Mouse (Mus musculus) left cerebral cortex, adult 9 months (tissue): Measurements from ENCODE around the gene Ephx3.
"Not testable (repeated sequence)": the region's sequence is repeated elsewhere in the genome, so short reads cannot be mapped to it uniquely, and the experiment has no call there.

Experiments
- DNase-seq, 2 experiments: peaks; one replicate each; pipeline ENCODE4 v3.0.0; 2022; ENCODE audit warnings: low spot score in 2 of 2

Gene Ephx3

DNA sequence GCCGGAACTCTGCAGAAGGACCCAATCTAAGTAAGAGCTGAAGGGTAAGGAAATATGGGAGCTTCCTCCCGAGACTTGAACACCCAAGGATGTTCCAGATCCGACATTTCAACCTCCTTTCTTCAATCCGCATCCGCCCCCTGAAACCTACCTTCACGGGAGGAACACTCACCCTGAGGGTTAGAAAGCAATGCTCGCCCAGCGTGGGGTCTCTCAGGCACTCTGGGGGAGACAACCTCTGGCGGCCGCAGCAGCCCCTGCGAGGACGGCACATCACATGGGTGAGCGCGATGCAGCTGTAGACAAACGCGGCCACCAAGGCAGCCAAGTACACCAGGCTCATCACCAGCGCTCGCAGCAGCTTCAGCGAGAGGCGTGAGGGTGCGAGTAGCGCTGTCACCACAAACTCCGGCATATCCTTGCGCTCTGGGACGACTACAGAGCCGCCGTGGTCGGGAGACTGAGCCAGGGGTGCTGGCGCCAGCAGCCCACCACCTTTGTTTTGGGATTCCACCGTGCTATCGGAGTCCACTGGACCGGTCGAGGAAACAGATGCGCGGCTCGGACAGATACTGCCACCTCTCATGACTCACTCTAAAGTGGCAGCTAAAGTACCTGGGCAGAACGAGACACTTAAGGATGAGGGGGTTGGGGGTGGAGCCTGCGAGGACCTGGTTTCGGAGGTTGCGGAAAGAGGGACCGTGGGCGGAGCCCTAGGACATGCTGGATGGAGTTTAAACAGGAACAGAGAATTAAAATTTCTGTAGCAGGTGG, at the start of gene Ephx3:
Ephx3 (minus strand) TSS at position 687 of the 774 bp plus-strand sequence.
- no peak for DNase-seq

DNA sequence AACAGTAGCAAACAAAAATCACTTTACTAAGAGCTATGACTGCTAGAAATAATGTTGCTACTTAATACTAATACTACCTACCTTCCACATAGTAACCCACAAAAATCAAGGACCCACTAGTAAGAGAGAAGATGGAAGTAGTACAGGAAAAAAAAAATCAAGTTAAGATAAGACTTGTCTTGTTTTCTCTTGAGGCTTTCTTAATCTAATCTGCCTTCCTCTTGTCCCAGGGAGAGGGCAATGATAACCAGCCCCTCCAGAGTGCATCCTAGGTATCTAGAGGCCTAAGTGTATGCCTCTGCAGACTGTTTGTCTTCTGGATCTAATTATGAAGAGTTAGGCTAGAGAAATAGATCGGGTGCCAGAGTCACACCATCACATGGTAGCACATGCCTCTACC, 49.2 kb upstream of the Ephx3 start:
- DNase-seq, result no peak

DNA sequence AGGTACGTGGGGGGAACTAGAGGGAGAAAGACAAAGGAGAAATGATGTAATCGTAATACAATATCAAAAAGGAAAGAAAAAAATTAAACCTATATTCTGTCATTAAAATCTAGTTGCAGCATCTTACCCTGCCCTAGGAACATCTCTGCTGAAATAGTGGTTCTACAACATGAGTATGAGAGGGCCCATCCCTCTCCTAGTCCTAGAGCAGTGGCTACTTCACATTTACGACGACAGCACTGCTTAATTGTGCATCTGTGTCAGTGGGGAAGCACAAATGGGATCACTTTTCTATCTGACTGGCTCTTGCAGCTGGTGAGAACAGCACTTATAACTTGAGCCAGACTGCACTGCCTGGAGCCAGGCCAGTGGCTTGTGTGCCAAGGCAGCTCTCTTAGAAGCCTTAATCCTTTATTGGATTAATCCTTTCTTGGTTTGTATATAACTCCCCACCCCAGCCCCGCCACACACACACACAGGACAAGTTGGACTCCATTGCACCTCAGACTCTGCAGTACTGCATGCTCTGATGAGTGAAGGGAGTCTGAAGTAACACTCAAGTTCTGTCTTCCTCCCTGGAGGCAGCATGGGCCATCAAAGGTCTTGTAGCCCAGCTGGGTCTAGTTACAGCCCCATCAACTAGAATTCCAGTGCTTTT, 46.3 kb upstream of the Ephx3 start:
- DNase-seq, result peak; percentile 25 to 61

DNA sequence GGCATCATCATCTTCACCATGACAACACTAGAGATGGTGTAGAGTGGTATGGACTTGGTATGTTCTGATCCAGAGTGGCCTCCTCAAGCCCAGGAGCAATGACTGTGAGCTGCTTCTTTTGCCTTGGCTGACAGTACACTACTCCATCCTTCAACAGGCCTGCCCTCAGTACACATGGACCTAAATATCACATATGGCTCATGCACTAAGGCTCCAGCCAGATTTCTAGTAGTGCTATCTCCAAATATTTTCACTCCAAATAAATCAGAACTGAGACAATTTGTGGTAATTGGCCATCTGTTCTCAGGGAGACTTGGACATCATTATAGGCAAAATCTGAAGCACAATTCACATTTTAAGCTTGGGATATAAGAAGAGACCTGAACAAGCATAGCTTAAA, 43.8 kb upstream of the Ephx3 start:
- no peak for DNase-seq

DNA sequence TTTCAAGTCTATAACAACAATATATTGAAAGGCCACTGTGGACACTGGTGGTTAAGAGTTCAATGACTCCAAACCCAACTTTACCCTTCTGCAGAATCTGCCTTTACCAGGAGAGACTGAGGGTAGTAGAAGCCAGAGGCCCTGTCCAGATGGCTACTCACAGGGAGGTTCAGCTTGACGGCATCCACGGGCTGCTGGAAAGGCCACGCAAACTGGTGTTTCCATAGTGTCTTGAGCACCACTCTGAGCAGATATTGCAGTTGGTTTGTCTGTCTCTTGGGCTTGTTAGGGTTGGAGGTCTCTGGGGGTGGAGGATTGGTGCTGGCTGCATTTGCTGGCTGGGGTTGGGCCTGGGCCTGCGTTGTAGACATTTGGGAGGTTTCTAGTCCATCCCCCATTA, 39.9 kb upstream of the Ephx3 start:
- no peak for DNase-seq

DNA sequence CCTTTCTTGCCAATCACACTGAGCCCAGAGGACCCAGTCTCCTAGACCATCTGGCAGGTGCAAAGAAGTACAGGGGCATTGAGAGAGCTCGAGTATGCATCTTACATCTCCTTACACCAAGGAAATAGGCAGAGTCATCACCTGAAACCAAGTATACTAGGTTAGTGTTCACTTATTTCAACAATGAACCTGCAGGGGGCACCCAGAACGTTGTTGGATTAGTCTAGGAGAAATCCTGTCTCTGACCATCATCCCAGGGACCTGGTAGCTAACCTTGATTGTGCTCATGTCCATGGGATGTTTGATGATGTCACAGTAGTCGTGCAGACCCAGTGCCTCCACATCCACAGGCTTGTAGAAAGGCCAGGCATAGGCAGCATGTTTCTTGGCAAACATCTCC, 31.5 kb upstream of the Ephx3 start:
- no peak for DNase-seq

DNA sequence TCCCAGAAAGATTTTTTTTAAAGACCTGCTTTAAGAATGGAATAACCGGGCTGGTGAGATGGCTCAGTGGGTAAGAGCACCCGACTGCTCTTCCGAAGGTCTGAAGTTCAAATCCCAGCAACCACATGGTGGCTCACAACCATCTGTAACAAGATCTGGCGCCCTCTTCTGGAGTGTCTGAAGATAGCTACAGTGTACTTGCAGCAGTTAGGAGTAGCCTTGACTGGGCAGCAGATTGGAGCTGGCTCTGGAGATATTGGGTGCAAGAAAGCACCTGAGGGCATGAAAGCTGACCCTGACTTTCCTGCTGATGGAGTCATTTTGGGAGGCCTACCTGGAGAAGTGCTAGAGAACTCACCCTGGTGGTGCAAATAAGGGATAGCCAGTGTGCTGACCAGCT, 26.2 kb upstream of the Ephx3 start:
- not testable (repeated sequence) for DNase-seq

DNA sequence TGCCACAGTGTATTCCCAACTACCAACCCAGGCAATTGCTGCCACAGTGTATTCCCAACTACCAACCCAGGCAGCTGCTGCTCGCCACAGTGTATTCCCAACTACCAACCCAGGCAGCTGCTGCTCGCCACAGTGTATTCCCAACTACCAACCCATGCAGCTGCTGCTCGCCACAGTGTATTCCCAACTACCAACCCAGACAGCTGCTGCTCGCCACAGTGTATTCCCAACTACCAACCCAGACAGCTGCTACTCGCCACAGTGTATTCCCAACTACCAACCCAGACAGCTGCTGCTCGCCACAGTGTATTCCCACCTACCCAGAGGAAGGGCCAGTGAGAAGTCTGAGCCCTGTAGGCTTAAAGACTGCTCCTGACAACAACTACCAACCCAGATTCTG, 22.2 kb upstream of the Ephx3 start:
- not testable (repeated sequence) for DNase-seq

DNA sequence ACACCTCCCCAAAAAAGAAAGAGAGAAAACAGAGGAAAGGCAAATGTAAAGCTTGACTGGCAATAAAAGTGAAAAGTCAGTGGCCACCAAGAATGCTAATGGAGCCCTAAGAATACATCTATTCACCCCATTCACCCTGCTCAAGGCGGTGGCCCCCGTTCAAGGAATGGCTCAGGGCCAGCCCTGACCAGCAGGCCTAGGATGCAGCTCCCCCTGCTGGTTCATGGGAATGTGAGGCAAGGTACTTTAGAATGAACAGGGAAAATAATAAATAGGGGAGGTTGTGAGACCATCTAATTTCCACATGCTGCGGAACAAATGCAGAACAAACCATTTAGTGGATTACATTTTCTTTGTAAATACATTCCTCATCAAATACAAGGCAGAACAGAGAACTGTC, 20.4 kb upstream of the Ephx3 start:
- DNase-seq, result peak in 1 of 2 experiments; percentile 64

DNA sequence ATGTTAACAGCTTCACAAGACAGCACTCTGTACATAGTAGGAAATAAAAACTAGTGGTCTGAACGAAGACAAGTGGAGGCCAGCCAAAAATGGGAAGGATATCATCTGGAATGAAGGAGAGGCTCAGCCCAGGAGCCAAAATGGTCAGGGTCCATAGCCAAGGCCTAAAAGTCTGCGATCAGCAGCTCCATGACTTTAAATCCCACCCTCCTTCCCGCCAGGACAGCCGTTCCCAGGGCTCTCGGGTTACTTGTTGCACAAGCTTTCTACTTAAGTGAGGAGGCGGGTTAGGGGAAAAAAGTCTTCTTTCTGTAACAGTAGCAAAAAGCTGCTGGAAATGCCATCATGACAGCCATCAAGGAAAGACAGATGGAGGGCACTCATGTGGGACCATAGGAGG, 19.8 kb upstream of the Ephx3 start:
- no peak for DNase-seq

DNA sequence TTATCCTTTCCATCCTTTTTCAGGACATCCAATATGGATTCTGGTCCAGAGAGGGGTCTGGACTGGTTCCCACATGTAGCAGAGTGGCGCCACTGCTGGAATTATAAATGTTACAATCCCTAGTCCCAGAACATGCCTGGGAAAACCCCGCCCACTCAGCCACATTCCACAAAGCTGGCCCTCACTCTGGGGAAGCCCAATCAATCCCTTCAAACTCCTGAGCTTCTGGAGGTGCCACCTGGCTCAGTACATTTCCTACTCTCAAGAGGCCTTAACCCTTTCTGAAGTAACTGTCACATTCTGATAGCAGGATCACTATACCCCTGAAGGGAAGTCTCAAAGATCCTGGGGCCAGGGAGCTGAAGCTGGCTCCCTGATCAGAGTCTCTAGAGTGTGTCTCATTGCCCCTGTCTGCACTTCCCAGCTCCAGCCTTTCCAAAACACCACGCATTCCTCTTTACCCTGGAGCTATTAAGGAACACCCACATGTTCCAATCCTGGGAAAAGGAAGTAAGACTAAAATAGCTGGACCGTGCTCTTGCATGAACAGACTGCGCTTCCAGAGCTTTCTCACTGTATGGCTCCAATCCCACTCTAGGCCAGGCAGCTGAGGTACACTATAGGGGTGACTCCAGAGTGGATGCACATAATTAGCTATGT, 18.4 kb upstream of the Ephx3 start:
- DNase-seq, result peak; percentile 30 to 39

DNA sequence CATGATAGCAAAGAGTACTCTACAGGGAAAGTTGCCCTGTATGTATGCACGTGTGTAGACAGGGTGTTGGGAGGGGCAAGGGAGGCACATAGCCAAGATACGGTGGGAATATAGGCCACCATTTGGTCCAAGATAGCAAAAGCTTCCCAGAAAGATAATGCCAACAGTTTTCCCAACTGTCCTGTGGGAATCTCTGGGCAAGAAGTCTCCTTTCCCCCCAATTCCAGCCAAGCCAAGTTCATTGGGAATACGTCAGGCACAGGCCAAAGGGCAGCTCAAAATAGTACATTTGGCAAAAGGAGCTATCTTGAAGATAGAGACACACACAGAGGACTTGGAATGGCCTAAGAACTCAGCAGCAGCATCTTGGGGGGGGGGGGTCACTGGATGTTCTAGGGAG, 16.0 kb upstream of the Ephx3 start:
- DNase-seq, result no peak

DNA sequence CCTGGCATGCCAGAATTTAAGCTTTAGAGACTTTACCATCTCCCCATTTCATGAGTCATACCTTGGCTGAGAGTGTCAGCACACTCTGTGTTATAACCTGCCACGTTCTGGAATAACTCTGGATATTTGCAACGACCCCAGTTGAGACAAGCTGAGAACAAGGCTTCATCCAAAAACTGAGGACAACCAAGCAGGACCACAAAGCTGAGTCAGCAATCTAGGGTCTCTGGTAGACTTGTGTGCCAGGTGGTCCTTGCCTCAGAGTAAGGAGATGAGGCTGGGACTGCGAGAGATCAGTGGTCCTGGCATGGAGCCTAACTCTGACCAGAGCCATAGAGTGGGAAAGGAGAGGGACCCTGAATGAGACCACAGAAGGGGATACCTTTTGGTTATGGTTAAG, 13.6 kb upstream of the Ephx3 start:
- DNase-seq, result no peak

DNA sequence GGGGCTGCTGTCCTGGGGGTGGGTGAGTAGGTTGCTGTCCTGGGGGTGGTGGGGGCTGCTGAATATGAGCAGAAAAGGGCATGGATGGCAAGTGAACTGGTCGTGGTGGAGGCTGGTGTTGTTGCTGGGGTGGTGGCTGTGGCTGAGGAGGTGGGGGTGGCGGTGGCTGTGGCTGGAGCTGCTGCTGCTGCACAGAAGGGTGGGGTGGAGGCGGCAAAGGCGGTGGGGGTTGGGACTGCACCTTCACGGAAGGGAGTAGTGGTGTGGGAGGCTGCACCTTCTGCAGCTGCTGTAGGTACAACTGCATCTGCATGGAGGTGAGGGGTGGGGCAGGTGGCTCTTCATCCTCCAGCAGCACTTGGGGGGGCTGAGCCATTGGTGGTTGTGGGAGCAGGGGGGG, 11.7 kb upstream of the Ephx3 start:
- DNase-seq, result no peak

DNA sequence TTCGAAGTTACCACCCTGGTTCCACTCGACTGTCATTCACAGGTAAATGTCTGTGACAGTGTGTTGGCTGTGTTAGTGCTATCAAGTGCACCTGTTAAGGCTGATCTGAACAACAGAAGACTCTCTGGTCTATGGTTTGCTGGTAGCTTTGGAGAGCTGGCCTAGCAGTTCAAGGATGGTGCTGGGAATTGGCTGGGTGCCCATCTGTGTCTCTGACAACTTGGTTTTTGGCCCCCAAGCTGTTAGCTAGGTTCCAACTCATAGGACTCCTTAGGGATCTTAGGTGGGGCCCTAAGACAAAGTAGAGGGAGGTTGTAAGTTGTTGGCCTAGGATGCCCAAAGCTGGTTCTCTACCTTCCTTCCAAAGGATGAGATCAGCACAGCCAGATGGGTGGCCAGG, 10.4 kb upstream of the Ephx3 start:
- no peak for DNase-seq

DNA sequence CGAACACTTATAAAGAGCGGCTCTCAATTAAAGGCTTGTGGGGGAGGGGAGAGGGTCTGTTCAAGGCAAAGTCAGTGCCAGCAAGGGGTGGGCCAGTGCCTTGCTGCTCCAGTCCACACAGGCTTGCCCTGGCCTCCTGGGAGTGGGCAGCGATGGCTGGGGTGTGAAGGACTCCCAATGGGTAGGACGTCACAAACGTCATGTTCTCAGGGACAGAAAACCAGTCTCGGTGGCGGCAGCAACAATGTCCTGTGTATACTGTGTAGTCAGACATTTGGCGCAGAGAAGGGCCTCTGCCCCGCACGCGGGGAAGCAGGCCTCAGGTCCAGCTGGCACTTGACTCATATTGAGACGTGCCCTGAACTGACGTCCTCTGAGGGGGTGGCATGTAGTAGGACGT, 7.8 kb upstream of the Ephx3 start:
- no peak for DNase-seq

DNA sequence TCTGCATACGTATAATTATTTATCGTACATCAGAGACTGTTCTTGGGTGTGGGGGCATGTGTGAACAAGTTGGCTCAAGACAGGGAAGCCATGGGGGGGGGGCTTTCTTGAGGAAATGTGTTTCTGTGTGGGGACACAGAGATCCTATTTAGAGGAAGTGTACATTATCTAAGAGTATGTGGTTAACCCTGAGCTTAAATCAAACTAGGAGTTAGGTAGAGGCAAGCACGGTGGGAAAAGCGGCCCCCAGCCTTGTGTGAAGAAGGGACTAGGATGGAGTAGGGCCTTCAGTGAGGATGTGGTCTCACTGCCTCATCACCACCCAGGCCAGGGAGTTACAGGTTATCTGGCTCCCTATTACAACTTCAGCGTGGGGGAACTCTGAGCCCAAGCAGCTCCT, 6.4 kb upstream of the Ephx3 start:
- no peak for DNase-seq

DNA sequence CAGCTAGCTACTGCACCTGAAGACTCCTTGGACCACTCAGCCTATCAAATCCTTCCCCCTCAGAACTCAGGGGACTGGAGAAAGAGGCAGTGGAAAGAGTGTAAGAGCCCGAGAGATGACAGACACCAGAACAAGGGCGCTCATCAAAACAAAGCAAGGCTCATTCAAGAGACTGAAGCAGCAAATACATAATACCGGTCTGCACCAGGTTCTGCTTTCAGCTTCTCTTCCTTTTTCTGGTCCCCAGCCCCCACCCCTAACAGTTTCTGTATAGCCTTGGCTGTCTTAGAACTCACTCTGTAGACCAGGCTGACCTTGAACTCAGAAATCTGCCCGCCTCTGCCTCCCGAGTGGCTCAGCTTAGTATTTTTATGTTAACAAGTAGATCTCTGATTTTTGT, 3.7 kb upstream of the Ephx3 start:
- no peak for DNase-seq

DNA sequence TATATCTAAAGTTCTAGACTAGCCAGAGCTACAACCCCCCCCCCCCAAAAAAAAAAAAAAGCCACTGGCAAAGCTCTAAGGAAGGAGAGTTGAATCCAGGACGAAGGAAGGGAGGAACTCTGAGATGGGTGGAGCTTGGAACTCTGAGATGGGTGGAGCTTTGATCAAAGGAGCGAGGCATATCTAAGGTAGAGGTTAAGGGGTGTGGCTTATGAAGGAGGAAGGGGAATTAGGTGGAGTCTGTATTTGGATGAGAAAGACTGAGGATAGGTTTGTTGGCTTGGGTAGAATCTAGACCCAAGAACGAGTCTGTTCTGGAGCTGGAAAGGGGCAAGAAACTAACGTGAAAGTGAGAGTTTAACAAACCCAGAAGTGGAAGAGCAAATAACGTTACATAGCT, 501 bp upstream of the Ephx3 start:
- no peak for DNase-seq

DNA sequence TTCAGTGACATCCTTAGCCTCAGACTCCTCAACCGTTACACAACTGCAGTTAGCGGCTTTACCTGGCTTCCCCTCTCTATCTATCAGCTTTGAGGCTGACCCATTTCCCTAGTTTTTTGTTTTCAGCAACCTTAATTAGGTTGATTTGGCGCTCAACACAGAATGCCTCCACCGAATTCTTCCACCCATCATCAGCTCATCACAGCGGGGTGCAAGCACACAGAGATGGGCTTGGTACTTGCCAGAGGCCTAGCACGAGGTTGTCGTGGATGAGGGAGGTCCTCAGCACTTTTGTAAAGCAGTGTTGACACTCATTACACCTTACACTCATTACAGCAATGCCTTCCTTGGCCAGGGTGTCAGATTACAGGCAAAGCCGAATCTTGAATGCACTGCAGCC, 6.3 kb downstream of the Ephx3 start:
- no peak for DNase-seq

DNA sequence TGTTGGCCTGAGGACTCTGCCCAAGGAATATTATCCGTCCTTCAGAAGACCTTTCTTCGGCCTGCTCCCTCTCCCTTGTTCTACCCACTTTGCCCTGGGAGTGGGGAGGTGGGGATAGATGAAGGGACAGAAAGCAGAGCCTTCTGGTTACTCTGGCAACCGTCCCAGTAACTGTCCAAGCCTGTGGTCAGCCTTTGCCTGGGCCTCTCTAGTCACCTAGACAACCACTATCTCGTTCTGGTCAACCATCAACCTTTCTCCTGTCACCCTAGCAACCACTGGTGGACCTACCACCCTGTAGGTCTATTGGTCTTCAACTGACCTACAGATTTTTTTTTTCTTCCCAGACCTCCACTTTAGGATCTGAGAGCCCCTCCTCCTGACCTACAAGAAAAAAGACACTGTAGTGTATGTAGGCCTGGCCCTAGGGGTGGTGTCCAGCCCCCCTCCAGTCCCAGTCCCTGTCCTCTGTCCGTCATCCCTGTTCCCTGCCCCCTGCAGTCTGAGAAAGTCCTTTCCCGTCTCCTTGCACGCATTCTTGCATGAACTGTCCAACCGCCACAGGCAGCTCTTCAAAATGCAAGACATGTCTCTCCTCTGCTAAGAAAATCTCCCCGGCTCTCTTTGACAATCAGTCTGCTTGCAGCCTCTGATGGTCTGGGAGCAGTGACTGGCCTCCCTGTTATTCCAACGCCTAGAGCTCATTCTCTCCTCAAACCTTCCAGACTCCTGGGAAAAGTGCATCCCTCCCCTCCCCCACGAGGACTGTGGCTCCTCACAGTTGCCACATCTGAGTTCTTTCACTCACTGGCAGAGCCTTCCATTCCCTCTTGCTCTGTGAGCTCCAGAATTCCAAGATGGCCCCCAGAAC, 9.5 kb downstream of the Ephx3 start:
- DNase-seq, result no peak

DNA sequence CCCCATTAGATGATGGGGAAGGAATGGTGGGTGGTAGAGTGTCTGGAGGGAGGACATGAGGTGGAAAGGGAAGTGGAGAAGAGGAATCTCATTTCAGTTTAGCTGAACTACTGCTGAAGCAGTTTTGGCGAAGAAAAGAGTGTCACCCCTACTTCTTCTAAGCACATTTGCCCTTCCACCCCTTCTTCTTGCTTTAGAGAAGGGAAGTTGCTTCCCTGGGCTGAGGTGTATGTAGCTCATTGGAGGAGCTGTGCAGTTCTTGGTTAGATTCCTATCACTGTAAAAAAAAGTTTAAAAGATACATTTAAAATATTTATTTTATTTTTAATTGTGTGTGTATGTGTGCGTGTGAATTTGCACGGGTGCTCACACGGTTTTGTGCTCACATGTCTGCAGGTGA, 12.4 kb downstream of the Ephx3 start:
- DNase-seq, result no peak
